Mouse (Mus musculus) liver, embryonic 14.5 days (tissue): ENCODE results near the gene Mrc1. TPM values are rescaled to one million over a fixed set of nuclear protein-coding genes. Genes with fewer than 3 reads are reported as not detected.

Source experiments
- ATAC-seq: fragments of 200-750 bp; cut with Nextera tagmentation; 2 replicates; pipeline ENCODE4 v1.8.0; 2017; ENCODE audit warnings: moderate number of reproducible peaks, mild to moderate bottlenecking, moderate library complexity; ENCODE audit not compliant: insufficient read depth
- DNase-seq, 3 experiments: peaks; one replicate each; pipeline ENCODE4 v3.0.0-alpha.2; 2012 to 2013; ENCODE audit warnings: low read depth in 3 of 3, low spot score in 3 of 3
- H3K27ac ChIP-seq: fragments of 300-500 bp; sonication (generic); 2 replicates; pipeline ENCODE4 v1.5.1; 2014; ENCODE audit warnings: moderate library complexity, mild to moderate bottlenecking, control low read depth, inconsistent platforms
- H3K27me3 ChIP-seq: fragments of 300-500 bp; sonication (generic); 2 replicates; pipeline ENCODE4 v1.6.1; 2014; ENCODE audit warnings: mild to moderate bottlenecking, low read length, moderate library complexity; ENCODE audit not compliant: control insufficient read depth, insufficient read depth
- H3K36me3 ChIP-seq: fragments of 300-500 bp; sonication (generic); replicated peaks from 2 replicates; pipeline ENCODE4 v1.6.1; 2014; ENCODE audit warnings: low read depth; ENCODE audit not compliant: control insufficient read depth, insufficient read depth
- H3K4me1 ChIP-seq, 2 experiments: fragments of 200-500 bp in 1 of 2; fragments of 300-500 bp in 1 of 2; sonication (generic) in 1 of 2; replicated peaks; 2 replicates each; pipeline ENCODE4 v1.6.1; 2012 to 2014; ENCODE audit warnings: antibody characterized with exemption in 1 of 2, inconsistent platforms in 1 of 2, low read length in 1 of 2; ENCODE audit not compliant: control insufficient read depth in 2 of 2, insufficient read depth in 2 of 2
- H3K4me2 ChIP-seq: fragments of 300-500 bp; sonication (generic); 2 replicates; pipeline ENCODE4 v1.6.1; 2014; ENCODE audit warnings: low read depth, mild to moderate bottlenecking, control low read depth, moderate library complexity
- H3K4me3 ChIP-seq, 2 experiments: fragments of 200-500 bp in 1 of 2; fragments of 300-500 bp in 1 of 2; sonication (generic) in 1 of 2; 2 replicates each; pipeline ENCODE4 v1.5.1; 2012 to 2014; ENCODE audit warnings: low read depth in 2 of 2, low read length in 2 of 2, mild to moderate bottlenecking in 2 of 2, control low read depth in 1 of 2, inconsistent platforms in 1 of 2, moderate library complexity in 1 of 2; ENCODE audit not compliant: insufficient read depth in 1 of 2
- H3K9ac ChIP-seq: fragments of 300-500 bp; sonication (generic); replicated peaks from 2 replicates; pipeline ENCODE4 v1.6.1; 2014; ENCODE audit warnings: mild to moderate bottlenecking, control low read depth, moderate library complexity
- H3K9me3 ChIP-seq: fragments of 300-500 bp; sonication (generic); 2 replicates; pipeline ENCODE4 v1.6.1; 2016; ENCODE audit warnings: low read length, mixed read lengths; ENCODE audit not compliant: control insufficient read depth
- CTCF ChIP-seq: IDR thresholded peaks from 2 replicates; pipeline ENCODE4 v1.5.1; 2016; ENCODE audit warnings: antibody characterized with exemption, low read depth, control low read depth
- EP300 ChIP-seq: IDR thresholded peaks from 2 replicates; pipeline ENCODE4 v1.6.1; 2016; ENCODE audit warnings: antibody characterized with exemption, low read depth
- WGBS: fragments of 180-500 bp; shearing (Covaris S2); extraction: QIAGEN DNeasy Blood & Tissue Kit; methylation state at CpG from one replicate; pipeline ENCODE4 v1.1.7; 2014; ENCODE audit not compliant: insufficient replicate concordance; 5-methylcytosine and 5-hydroxymethylcytosine counted together
- polyA plus RNA-seq, 2 experiments: library from polyadenylated mRNA; depleted of rRNA in 1 of 2; stranded (reverse) in 1 of 2; unstranded in 1 of 2; fragments of >200 nt; fragmentation: Nextera tagmentation in 1 of 2; extraction: Ambion mirVana in 1 of 2; gene quantifications; 2 replicates each; pipeline versions ENCODE4 v1.2.1 to v1.2.3; 2012 to 2014

Mrc1 gene
- polyA plus RNA-seq, 2 experiments, result 5.6 to 8.1 TPM

DNA sequence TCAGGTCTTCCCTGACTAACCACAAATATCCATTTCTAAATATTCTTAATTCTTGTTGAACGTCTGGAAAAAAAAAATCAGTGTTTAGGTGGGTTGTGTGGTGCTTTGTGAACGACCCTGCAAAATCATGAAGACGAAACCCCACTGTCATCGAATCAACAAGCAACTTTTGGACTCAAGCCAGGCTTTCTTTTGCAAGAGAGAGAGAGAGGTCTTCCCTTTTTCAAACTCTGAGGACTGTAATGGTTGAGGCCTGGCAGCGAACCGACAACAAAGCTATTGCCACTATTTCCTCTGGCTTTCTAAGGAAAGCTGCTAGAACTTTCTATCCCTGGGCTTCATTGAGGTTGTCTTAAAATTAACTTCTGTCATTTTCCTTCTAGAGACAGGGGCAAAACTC lies 697 bp upstream of the Mrc1 start:
- no peak overlapping the region for H3K4me2 ChIP-seq
- no peaks in the 10 kb centered on the region for H3K27me3 ChIP-seq
- no peak for TF ChIP-seq EP300
- no peak for TF ChIP-seq CTCF
- no peak for ATAC-seq
- H3K36me3 ChIP-seq, result no peaks in the 10 kb centered on the region
- DNase-seq, result no peak
- no peaks in the 10 kb centered on the region for H3K9me3 ChIP-seq
- no peak overlapping the region for H3K4me3 ChIP-seq
- H3K27ac ChIP-seq, result no peak overlapping the region
- H3K9ac ChIP-seq, result no peak overlapping the region
- 0 out of 4 replicates have a peak, but pooled peaks cover 0 to 2% of the 10 kb centered on the region in 2 experiments for H3K4me1 ChIP-seq
- 42% methylated on average over 6 of the region's 6 CpGs for WGBS

DNA sequence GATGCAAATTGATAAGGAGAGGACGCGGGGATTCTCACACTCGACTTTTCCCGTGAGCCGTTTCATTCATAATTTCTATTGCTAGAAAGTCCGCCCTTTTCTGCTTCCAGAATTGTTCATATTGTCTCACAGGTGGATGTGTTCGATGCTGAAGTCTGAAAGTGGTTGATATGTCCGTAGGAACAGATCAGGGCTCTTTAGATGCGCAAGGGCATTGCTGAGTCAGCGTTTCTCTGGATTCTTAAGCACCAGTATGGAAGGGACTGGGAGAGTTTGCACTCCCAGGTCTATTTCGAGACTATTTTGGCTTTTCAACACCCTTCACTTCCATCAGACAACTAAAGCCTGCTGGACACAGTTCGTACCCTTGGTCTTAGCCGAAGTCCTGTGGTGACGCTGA lies 787 bp downstream of the Mrc1 start:
- H3K27ac ChIP-seq, result no peak overlapping the region
- no peaks in the 10 kb centered on the region for H3K36me3 ChIP-seq
- no peaks in the 10 kb centered on the region for H3K9me3 ChIP-seq
- WGBS, result 50% methylated on average over 14 of the region's 14 CpGs
- no peak for DNase-seq
- H3K27me3 ChIP-seq, result no peaks in the 10 kb centered on the region
- ATAC-seq, result no peak
- no peak overlapping the region for H3K4me2 ChIP-seq
- peak overlapping the region; percentile 12 to 26; a peak in 3 of 4 replicates for H3K4me3 ChIP-seq
- H3K4me1 ChIP-seq, result 0 out of 4 replicates have a peak, but pooled peaks cover 0 to 2% of the 10 kb centered on the region in 2 experiments
- TF ChIP-seq EP300 (no peak), CTCF (no peak)
- H3K9ac ChIP-seq, result no peak overlapping the region

GRCm38 (mm10) chr2:14232897-14233296 lies 3.7 kb downstream of the Mrc1 start:
- no peak overlapping the region for H3K9ac ChIP-seq
- H3K36me3 ChIP-seq, result no peaks in the 10 kb centered on the region
- no peak overlapping the region for H3K4me2 ChIP-seq
- TF ChIP-seq CTCF (no peak), EP300 (no peak)
- DNase-seq (no peak), ATAC-seq (0 out of 2 replicates have a peak, but pooled peaks have one; percentile 28)
- no peak overlapping the region for H3K27ac ChIP-seq
- 36% methylated on average over 1 of the region's 1 CpGs for WGBS
- H3K9me3 ChIP-seq, result no peaks in the 10 kb centered on the region
- 0 out of 4 replicates have a peak, but pooled peaks cover 0 to 2% of the 10 kb centered on the region in 2 experiments for H3K4me1 ChIP-seq
- no peaks in the 10 kb centered on the region for H3K27me3 ChIP-seq
- H3K4me3 ChIP-seq, result no peak overlapping the region

- no peaks in the 10 kb centered on the region for H3K36me3 ChIP-seq
- H3K27ac ChIP-seq, result no peak overlapping the region
- ATAC-seq (no peak), DNase-seq (no peak)
- H3K4me1 ChIP-seq, result 0 out of 4 replicates have a peak, but pooled peaks cover 0 to 1% of the 10 kb centered on the region in 2 experiments
- no peaks in the 10 kb centered on the region for H3K27me3 ChIP-seq
- TF ChIP-seq EP300 (no peak), CTCF (no peak)
- H3K4me2 ChIP-seq, result no peak overlapping the region
- WGBS, result 48% methylated on average over 2 of the region's 2 CpGs
- H3K9me3 ChIP-seq, result no peaks in the 10 kb centered on the region
- H3K9ac ChIP-seq, result no peak overlapping the region
- H3K4me3 ChIP-seq, result no peak overlapping the region
Observed at GRCm38 (mm10) chr2:14233983-14234382, 4.8 kb downstream of the Mrc1 start.

DNA sequence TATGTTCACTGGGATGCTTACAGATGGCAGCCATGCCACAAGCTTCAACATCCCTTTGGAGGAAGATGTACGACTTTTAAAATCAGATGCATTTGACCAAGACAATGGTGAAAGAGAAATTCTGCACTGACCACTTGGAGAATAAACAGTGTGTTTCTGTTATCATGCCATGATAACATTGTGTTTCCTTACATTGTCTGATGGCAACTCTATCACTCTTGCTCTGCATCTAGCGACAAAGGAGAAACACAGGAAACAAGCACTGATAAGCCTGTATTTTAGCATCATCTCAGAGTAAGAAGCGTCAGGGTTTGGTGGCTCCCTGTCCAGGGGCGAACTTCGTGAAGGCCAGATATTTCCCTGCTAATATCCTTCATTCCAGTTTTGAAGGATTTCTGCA lies 6.1 kb downstream of the Mrc1 start:
- Histone ChIP-seq H3K4me3 (no peak overlapping the region), H3K27me3 (no peaks in the 10 kb centered on the region), H3K4me1 (no peaks in the 10 kb centered on the region), H3K4me2 (no peak overlapping the region), H3K9ac (no peak overlapping the region), H3K27ac (no peak overlapping the region), H3K9me3 (no peaks in the 10 kb centered on the region), H3K36me3 (no peaks in the 10 kb centered on the region)
- ATAC-seq (no peak), DNase-seq (no peak)
- TF ChIP-seq EP300 (no peak), CTCF (no peak)
- 34% methylated on average over 5 of the region's 5 CpGs for WGBS

GRCm38 (mm10) chr2:14236920-14237319 lies 7.7 kb downstream of the Mrc1 start:
- DNase-seq (no peak), ATAC-seq (no peak)
- H3K4me3 ChIP-seq, result no peak overlapping the region
- H3K9me3 ChIP-seq, result no peaks in the 10 kb centered on the region
- no peak overlapping the region for H3K4me2 ChIP-seq
- no peaks in the 10 kb centered on the region for H3K27me3 ChIP-seq
- TF ChIP-seq EP300, result no peak
- no peaks in the 10 kb centered on the region for H3K4me1 ChIP-seq
- H3K27ac ChIP-seq, result no peak overlapping the region
- WGBS, result 51% methylated on average over 4 of the region's 4 CpGs
- H3K9ac ChIP-seq, result no peak overlapping the region
- no peaks in the 10 kb centered on the region for H3K36me3 ChIP-seq
